ENCODE assay signal across 8 mouse cellular contexts in genomic region chr5:52113851-52114731, GRCm38 (mm10).
DNase-seq lines count a peak whose midpoint lies in the region; ATAC-seq and TF ChIP-seq lines count a peak whose summit lies in the region.

No protein-coding gene starts in this region.

- intact Hi-C loops in heart, adult 2 months (cut with DNase I), result no loop called here

- TF ChIP-seq CTCF in heart, adult 2 months (IDR thresholded peaks at IDR 0.05), result peak; percentile 16; the same call in 1 of the 2 replicates
- peak; percentile 35; the same call in 1 of the 2 replicates for TF ChIP-seq CTCF in forebrain, postnatal 0 days (IDR thresholded peaks at IDR 0.05; ENCODE audit: low read depth)

- no peak for TF ChIP-seq POLR2A in heart, adult 2 months (IDR thresholded peaks at IDR 0.05; ENCODE audit: insufficient read depth, low read depth, low read length)

- H3K36me3 ChIP-seq in heart, adult 2 months (ENCODE audit: control insufficient read depth, insufficient read depth, low read length), result no peaks in the 10 kb centered on the region
- no peaks in the 10 kb centered on the region for H3K36me3 ChIP-seq in forebrain, postnatal 0 days (ENCODE audit: insufficient read depth)
- H3K36me3 ChIP-seq in intestine, embryonic 15.5 days, result no peaks in the 10 kb centered on the region
- no peaks in the 10 kb centered on the region for H3K36me3 ChIP-seq in limb, embryonic 11.5 days (ENCODE audit: control insufficient read depth, insufficient read depth, low read length)
- no peaks in the 10 kb centered on the region for H3K36me3 ChIP-seq in neural tube, embryonic 14.5 days (ENCODE audit: control insufficient read depth, insufficient read depth, low read length)

- H3K27me3 ChIP-seq in heart, adult 2 months (ENCODE audit: control insufficient read depth, insufficient read depth, low read length), result peaks cover 12% of the 10 kb centered on the region; the same call in 1 of the 2 replicates
- peaks cover 3% of the 10 kb centered on the region; the same call in 1 of the 2 replicates for H3K27me3 ChIP-seq in forebrain, postnatal 0 days (ENCODE audit: insufficient read depth, low read length)
- H3K27me3 ChIP-seq in intestine, embryonic 15.5 days (replicated peaks), result peaks cover 34% of the 10 kb centered on the region
- H3K27me3 ChIP-seq in limb, embryonic 11.5 days (ENCODE audit: control insufficient read depth, insufficient read depth, low read length), result peaks cover 24% of the 10 kb centered on the region
- peaks cover 9% of the 10 kb centered on the region; the same call in 1 of the 2 replicates for H3K27me3 ChIP-seq in neural tube, embryonic 14.5 days (ENCODE audit: control insufficient read depth, insufficient read depth, low read length)

- peaks cover 2% of the 10 kb centered on the region; the same call in 1 of the 2 replicates for H3K4me1 ChIP-seq in heart, adult 2 months (ENCODE audit: control insufficient read depth, insufficient read depth, low read length)
- no peaks in the 10 kb centered on the region for H3K4me1 ChIP-seq in forebrain, postnatal 0 days (ENCODE audit: insufficient read depth)
- H3K4me1 ChIP-seq in intestine, embryonic 15.5 days (replicated peaks), result peaks cover 25% of the 10 kb centered on the region
- H3K4me1 ChIP-seq in limb, embryonic 11.5 days (ENCODE audit: control insufficient read depth, insufficient read depth, low read length), result peaks cover 18% of the 10 kb centered on the region
- peaks cover 4% of the 10 kb centered on the region; the same call in 1 of the 2 replicates for H3K4me1 ChIP-seq in neural tube, embryonic 14.5 days (ENCODE audit: control insufficient read depth, insufficient read depth, low read length)

- H3K4me3 ChIP-seq in heart, adult 2 months, result peak overlapping the region; percentile 61
- peak overlapping the region; percentile 64 for H3K4me3 ChIP-seq in forebrain, postnatal 0 days (ENCODE audit: low read depth, low read length)
- H3K4me3 ChIP-seq in intestine, embryonic 15.5 days (replicated peaks), result peak overlapping the region; percentile 72
- H3K4me3 ChIP-seq in limb, embryonic 11.5 days (ENCODE audit: low read depth, low read length), result peak overlapping the region; percentile 61
- peak overlapping the region; percentile 64 for H3K4me3 ChIP-seq in neural tube, embryonic 14.5 days (ENCODE audit: low read depth, low read length)

- H3K9me3 ChIP-seq in forebrain, postnatal 0 days (ENCODE audit: low read length), result no peaks in the 10 kb centered on the region
- H3K9me3 ChIP-seq in intestine, embryonic 15.5 days, result no peaks in the 10 kb centered on the region
- H3K9me3 ChIP-seq in limb, embryonic 11.5 days (ENCODE audit: control insufficient read depth, low read length), result no peaks in the 10 kb centered on the region
- no peaks in the 10 kb centered on the region for H3K9me3 ChIP-seq in neural tube, embryonic 14.5 days (ENCODE audit: control insufficient read depth, low read length)

- no peak overlapping the region for H3K27ac ChIP-seq in heart, adult 2 months
- no peak overlapping the region for H3K27ac ChIP-seq in forebrain, postnatal 0 days (ENCODE audit: low read depth, low read length)
- no peak overlapping the region for H3K27ac ChIP-seq in intestine, embryonic 15.5 days
- H3K27ac ChIP-seq in limb, embryonic 11.5 days (replicated peaks; ENCODE audit: low read depth, low read length), result no peak overlapping the region
- peak overlapping the region; percentile 10; the same call in 1 of the 2 replicates for H3K27ac ChIP-seq in neural tube, embryonic 14.5 days (ENCODE audit: low read depth, low read length)

- peak; percentile 27 to 55 for DNase-seq in heart, adult 2 months
- DNase-seq in heart, adult 8-10 months (ENCODE audit: low spot score), result no peak
- peak; percentile 66 for DNase-seq in cerebellum, adult 11-12 months
- peak; percentile 56 for DNase-seq in forebrain, postnatal 0 days
- peak; percentile 59 for DNase-seq in limb, embryonic 11.5 days (ENCODE audit: low spot score)

- WGBS in heart, adult 2 months, result under 1% methylated on average over 49 of the region's 54 CpGs
- under 1% methylated on average over 54 of the region's 54 CpGs for WGBS in forebrain, postnatal 0 days
- 0% methylated on average over 53 of the region's 54 CpGs for WGBS in intestine, embryonic 15.5 days
- WGBS in limb, embryonic 11.5 days, result under 1% methylated on average over 42 of the region's 54 CpGs
- WGBS in neural tube, embryonic 14.5 days, result under 1% methylated on average over 52 of the region's 54 CpGs

- no peak for TF ChIP-seq EP300 in heart, adult 2 months (IDR thresholded peaks at IDR 0.05; ENCODE audit: insufficient read depth, low read depth, low read length)

- peak overlapping the region; percentile 100 for H3K4me2 ChIP-seq in forebrain, postnatal 0 days (ENCODE audit: low read depth)
- peak overlapping the region; percentile 99 for H3K4me2 ChIP-seq in intestine, embryonic 15.5 days (replicated peaks)
- peak overlapping the region; percentile 98 for H3K4me2 ChIP-seq in limb, embryonic 11.5 days (ENCODE audit: low read depth, severe bottlenecking)
- H3K4me2 ChIP-seq in neural tube, embryonic 14.5 days (ENCODE audit: low read depth, low read length), result peak overlapping the region; percentile 100

- ATAC-seq in forebrain, postnatal 0 days, result peak; percentile 7; the same call in 1 of the 2 replicates
- peak; percentile 39 for ATAC-seq in intestine, embryonic 15.5 days
- ATAC-seq in limb, embryonic 11.5 days (ENCODE audit: insufficient number of reproducible peaks, low FRiP score, low TSS enrichment, low read depth), result peak; percentile 36; the same call in 1 of the 2 replicates
- peak; percentile 29 for ATAC-seq in neural tube, embryonic 14.5 days (ENCODE audit: low read depth)
- ATAC-seq in erythroid progenitor cell, adult 5-6 weeks (replicated peaks; ENCODE audit: low FRiP score, poor library complexity, severe bottlenecking), result no peak

- H3K79me2 ChIP-seq in heart, adult 2 months (replicated peaks; ENCODE audit: control insufficient read depth, insufficient read depth, low read length), result no peaks in the 10 kb centered on the region

- peak overlapping the region; percentile 60; the same call in 1 of the 2 replicates for H3K9ac ChIP-seq in heart, adult 2 months (ENCODE audit: low read depth, low read length)
- peak overlapping the region; percentile 63 for H3K9ac ChIP-seq in forebrain, postnatal 0 days
- H3K9ac ChIP-seq in intestine, embryonic 15.5 days, result peak overlapping the region; percentile 48
- peak overlapping the region; percentile 32; the same call in 1 of the 2 replicates for H3K9ac ChIP-seq in limb, embryonic 11.5 days (ENCODE audit: low read length)
- H3K9ac ChIP-seq in neural tube, embryonic 14.5 days (replicated peaks; ENCODE audit: low read depth, low read length), result peak overlapping the region; percentile 63
